Mouse (Mus musculus) midbrain, embryonic 16.5 days (tissue): ENCODE data around the gene Gm20854. TPM values are rescaled to one million over a fixed set of nuclear protein-coding genes. Genes with fewer than 3 reads are reported as not detected.
"Not testable (repeated sequence)": the region's sequence is repeated elsewhere in the genome, so short reads cannot be mapped to it uniquely, and the experiment has no call there.

Experiments
- ATAC-seq: fragments of 200-750 bp; cut with Nextera tagmentation; 2 replicates; pipeline ENCODE4 v1.8.0; 2017; ENCODE audit warnings: moderate TSS enrichment
- H3K27ac ChIP-seq: fragments of 300-500 bp; sonication (generic); 2 replicates; pipeline ENCODE4 v1.5.1; 2014; ENCODE audit warnings: mild to moderate bottlenecking, low read length, mixed read lengths
- H3K27me3 ChIP-seq: fragments of 300-500 bp; sonication (generic); 2 replicates; pipeline ENCODE4 v1.6.1; 2014; ENCODE audit warnings: low read depth, low read length, mixed read lengths; ENCODE audit not compliant: control insufficient read depth, insufficient read depth
- H3K36me3 ChIP-seq: fragments of 300-500 bp; sonication (generic); 2 replicates; pipeline ENCODE4 v1.6.1; 2014; ENCODE audit warnings: mild to moderate bottlenecking, low read length, moderate library complexity, mixed read lengths; ENCODE audit not compliant: control insufficient read depth, insufficient read depth
- H3K4me1 ChIP-seq: fragments of 300-500 bp; sonication (generic); 2 replicates; pipeline ENCODE4 v1.6.1; 2014; ENCODE audit warnings: mild to moderate bottlenecking, low read length, mixed read lengths; ENCODE audit not compliant: control insufficient read depth, insufficient read depth
- H3K4me2 ChIP-seq: fragments of 300-500 bp; sonication (generic); 2 replicates; pipeline ENCODE4 v1.6.1; 2014; ENCODE audit warnings: mild to moderate bottlenecking, low read length, mixed read lengths
- H3K4me3 ChIP-seq: fragments of 300-500 bp; sonication (generic); 2 replicates; pipeline ENCODE4 v1.5.1; 2014; ENCODE audit warnings: low read depth, mild to moderate bottlenecking, low read length, moderate library complexity, mixed read lengths
- H3K9ac ChIP-seq: fragments of 300-500 bp; sonication (generic); 2 replicates; pipeline ENCODE4 v1.6.1; 2014; ENCODE audit warnings: low read depth, low read length, mixed read lengths
- H3K9me3 ChIP-seq: fragments of 300-500 bp; sonication (generic); replicated peaks from 2 replicates; pipeline ENCODE4 v1.6.1; 2014; ENCODE audit warnings: mild to moderate bottlenecking, low read length, mixed read lengths; ENCODE audit not compliant: control insufficient read depth, poor library complexity, severe bottlenecking
- WGBS: fragments of 180-500 bp; shearing (Covaris S2); extraction: QIAGEN DNeasy Blood & Tissue Kit; methylation state at CpG from one replicate; pipeline ENCODE4 v1.1.7; 2014; 5-methylcytosine and 5-hydroxymethylcytosine counted together
- polyA plus RNA-seq: library from polyadenylated mRNA; unstranded; fragments of >200 nt; fragmentation: Nextera tagmentation; extraction: Ambion mirVana; gene quantifications from 2 replicates; pipeline ENCODE4 v1.2.1, GENCODE M21; 2015

Gm20854 gene
- not detected in 2 replicates for polyA plus RNA-seq

DNA sequence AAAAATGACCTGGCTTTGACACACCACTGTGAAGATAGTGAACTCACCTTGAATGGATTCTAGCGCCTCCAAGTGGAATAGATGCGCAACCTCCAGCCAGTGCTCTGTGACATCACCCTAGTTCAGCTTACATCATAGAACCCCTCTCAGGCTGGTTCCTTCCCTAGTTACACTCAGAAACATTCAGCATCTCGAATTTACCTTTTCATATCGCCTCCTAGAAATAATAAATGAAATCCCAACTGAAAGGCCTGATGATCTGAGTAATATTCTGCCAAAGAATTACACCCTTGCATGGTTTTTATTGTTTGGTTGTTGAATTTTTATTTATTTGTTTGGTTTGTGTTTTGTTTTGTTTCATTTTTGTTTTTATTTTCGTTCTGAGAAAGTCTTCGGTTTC is at the start of gene Gm20854:
Gene Gm20854, minus strand, starts transcription at position 101 of the 400 bp plus-strand sequence.
- H3K27ac ChIP-seq, H3K27me3 ChIP-seq, H3K9ac ChIP-seq, ATAC-seq, H3K4me1 ChIP-seq, H3K36me3 ChIP-seq, H3K4me3 ChIP-seq, H3K4me2 ChIP-seq, H3K9me3 ChIP-seq: not testable (repeated sequence)
- no CpG with 5 or more reads among the region's 6 CpGs for WGBS
